Mouse (Mus musculus): ENCODE data around the gene Pth1r. TPM values are rescaled to one million over a fixed set of nuclear protein-coding genes. Genes with fewer than 3 reads are reported as not detected.
"Not testable (repeated sequence)": the region's sequence is repeated elsewhere in the genome, so short reads cannot be mapped to it uniquely, and the experiment has no call there.

The Pth1r gene
- total RNA-seq, 2 experiments from 2014 or later: 0.82 to 1.1 TPM

- no peak for DNase-seq (ENCODE audit: low spot score)
Measured at GRCm38 (mm10) chr9:110684100-110684831, 62.7 kb downstream of the Pth1r start.

- DNase-seq (ENCODE audit: low spot score): no peak
Measured at GRCm38 (mm10) chr9:110683574-110684099, 63.3 kb downstream of the Pth1r start.

GRCm38 (mm10) chr9:110682697-110683096 is 64.2 kb downstream of the Pth1r start:
- DNase-seq (ENCODE audit: low spot score): not testable (repeated sequence)

GRCm38 (mm10) chr9:110682255-110682654 is 64.7 kb downstream of the Pth1r start:
- DNase-seq (ENCODE audit: low spot score): no peak

GRCm38 (mm10) chr9:110681817-110682216 is 65.1 kb downstream of the Pth1r start:
- DNase-seq (ENCODE audit: low spot score): no peak

GRCm38 (mm10) chr9:110680736-110681507 is 66.0 kb downstream of the Pth1r start:
- DNase-seq (ENCODE audit: low spot score): no peak

GRCm38 (mm10) chr9:110678886-110679285 is 68.1 kb downstream of the Pth1r start:
- no peak for DNase-seq (ENCODE audit: low spot score)

- no peak for DNase-seq (ENCODE audit: low spot score)
Measured at GRCm38 (mm10) chr9:110676492-110676911, 70.4 kb downstream of the Pth1r start.

- DNase-seq (ENCODE audit: low spot score): no peak
Measured at GRCm38 (mm10) chr9:110673107-110673752, 73.7 kb downstream of the Pth1r start.

- DNase-seq (ENCODE audit: low spot score): no peak
Measured at GRCm38 (mm10) chr9:110672462-110673106, 74.4 kb downstream of the Pth1r start.

Other genes with a start within 250 kb of the Pth1r start
- gene Setd2, start 214.5 kb downstream of the Pth1r start, total RNA-seq (2021): 10 to 100 TPM; 25.8 to 26.9 TPM
- gene Nradd, start 122.7 kb downstream of the Pth1r start, total RNA-seq (2021): under 1 TPM; 0.84 to 0.97 TPM
- 1 to 10 TPM; 3.6 to 3.7 TPM for gene Nbeal2, start 93.0 kb downstream of the Pth1r start, total RNA-seq (2021)
- gene Ccdc12, start 90.6 kb downstream of the Pth1r start, total RNA-seq (2021): 10 to 100 TPM; 42.4 to 45.8 TPM
- 100 to 1,000 TPM; 624 to 860 TPM for gene Myl3, start 5.3 kb downstream of the Pth1r start, total RNA-seq (2021)
- gene Prss42, start 51.0 kb upstream of the Pth1r start, total RNA-seq (2021): not detected
- not detected for gene Prss44, start 66.8 kb upstream of the Pth1r start, total RNA-seq (2021)
- gene Prss43, start 79.5 kb upstream of the Pth1r start, total RNA-seq (2021): not detected
- not detected for gene Prss45, start 87.4 kb upstream of the Pth1r start, total RNA-seq (2021)
- not detected for gene Prss46, start 97.4 kb upstream of the Pth1r start, total RNA-seq (2021)
- not detected for gene Prss50, start 110.8 kb upstream of the Pth1r start, total RNA-seq (2021)
- 1 to 10 TPM; 4.2 to 4.7 TPM for gene Als2cl, start 132.7 kb upstream of the Pth1r start, total RNA-seq (2021)
- 1 to 10 TPM in 1 of 2 experiments, under 1 TPM in 1; 0.91 to 1.0 TPM for gene Tmie, start 133.0 kb upstream of the Pth1r start, total RNA-seq (2021)
- gene Fam240a, start 169.7 kb upstream of the Pth1r start, total RNA-seq (2021): 1 to 10 TPM; 1.2 TPM
- gene Tdgf1, start 199.0 kb upstream of the Pth1r start, total RNA-seq (2021): not detected
- gene Lrrc2, start 204.4 kb upstream of the Pth1r start, total RNA-seq (2021): 100 to 1,000 TPM in 1 of 2 experiments, 10 to 100 TPM in 1; 82.8 to 112 TPM
- 1 to 10 TPM in 1 of 2 experiments, under 1 TPM in 1; 0.94 to 2.4 TPM for gene Rtp3, start 243.4 kb upstream of the Pth1r start, total RNA-seq (2021)